Mouse (Mus musculus) cerebellum, adult 2 months (tissue): Measurements from ENCODE around the gene Myo7a. TPM values are rescaled to one million over a fixed set of nuclear protein-coding genes. Genes with fewer than 3 reads are reported as not detected.

ENCODE experiments used
- DNase-seq, 2 experiments: peaks; one replicate each; pipeline ENCODE4 v3.0.0; 2021
- H3K27ac ChIP-seq: fragments of 200-500 bp; 2 replicates; pipeline ENCODE4 v1.5.1; 2012; ENCODE audit warnings: low read length, control low read depth, inconsistent platforms; ENCODE audit not compliant: insufficient read depth
- H3K27me3 ChIP-seq: fragments of 200-500 bp; 2 replicates; pipeline ENCODE4 v1.6.1; 2012; ENCODE audit warnings: inconsistent platforms, mild to moderate bottlenecking, low read length, moderate library complexity; ENCODE audit not compliant: control insufficient read depth, insufficient read depth
- H3K4me1 ChIP-seq: fragments of 200-500 bp; 2 replicates; pipeline ENCODE4 v1.6.1; 2011; ENCODE audit warnings: low read length; ENCODE audit not compliant: control insufficient read depth, insufficient read depth
- H3K4me3 ChIP-seq: fragments of 200-500 bp; replicated peaks from 2 replicates; pipeline ENCODE3; 2011; ENCODE audit warnings: mild to moderate bottlenecking, low read depth, low read length, control low read depth; ENCODE audit not compliant: insufficient read depth
- CTCF ChIP-seq: fragments of 200-500 bp; IDR thresholded peaks from 2 replicates; pipeline ENCODE4 v1.5.1; 2011; ENCODE audit warnings: low read depth, mild to moderate bottlenecking, control low read depth, low read length, moderate library complexity, borderline replicate concordance; ENCODE audit not compliant: insufficient read depth
- POLR2A ChIP-seq: fragments of 200-500 bp; IDR thresholded peaks from 2 replicates; pipeline ENCODE4 v1.6.1; 2011; ENCODE audit warnings: low read length, control low read depth, borderline replicate concordance; ENCODE audit not compliant: insufficient read depth
- WGBS: fragments of 180-500 bp; shearing (Covaris S2); methylation state at CpG from one replicate; pipeline ENCODE4 v1.1.7; 2018; 5-methylcytosine and 5-hydroxymethylcytosine counted together
- polyA plus RNA-seq: library from polyadenylated mRNA; depleted of rRNA; stranded (reverse); fragments of >200 nt; gene quantifications from 2 replicates; pipeline ENCODE4 v1.2.3, GENCODE M21; 2012

Myo7a gene
- polyA plus RNA-seq, 1 experiment, result 19.2 TPM

DNA sequence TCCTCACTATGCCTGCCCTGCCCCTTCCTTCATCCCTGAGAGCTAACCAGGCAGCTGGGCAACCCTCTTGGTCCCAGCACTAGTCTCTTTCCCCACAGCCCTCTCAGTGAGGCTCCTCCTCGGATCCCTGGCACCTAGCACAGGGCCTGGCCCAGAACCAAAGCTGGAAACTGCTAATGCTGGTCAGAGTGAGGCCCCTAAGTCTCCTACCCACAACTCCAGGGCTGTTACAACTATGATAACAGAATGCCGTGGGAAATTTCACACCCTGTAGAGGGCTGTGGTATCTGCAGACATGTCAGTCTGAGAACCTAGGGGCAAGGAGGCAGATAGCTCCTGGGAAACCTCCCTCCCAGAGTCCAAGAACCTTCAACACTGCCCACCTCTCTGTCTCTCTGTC lies 21.3 kb upstream of the Myo7a start:
- Histone ChIP-seq H3K4me3 (no peak overlapping the region), H3K4me1 (peaks cover 6% of the 10 kb centered on the region), H3K27ac (no peak overlapping the region), H3K27me3 (no peaks in the 10 kb centered on the region)
- WGBS, result 18% methylated on average over 2 of the region's 2 CpGs
- TF ChIP-seq POLR2A (no peak), CTCF (no peak)
- no peak for DNase-seq

DNA sequence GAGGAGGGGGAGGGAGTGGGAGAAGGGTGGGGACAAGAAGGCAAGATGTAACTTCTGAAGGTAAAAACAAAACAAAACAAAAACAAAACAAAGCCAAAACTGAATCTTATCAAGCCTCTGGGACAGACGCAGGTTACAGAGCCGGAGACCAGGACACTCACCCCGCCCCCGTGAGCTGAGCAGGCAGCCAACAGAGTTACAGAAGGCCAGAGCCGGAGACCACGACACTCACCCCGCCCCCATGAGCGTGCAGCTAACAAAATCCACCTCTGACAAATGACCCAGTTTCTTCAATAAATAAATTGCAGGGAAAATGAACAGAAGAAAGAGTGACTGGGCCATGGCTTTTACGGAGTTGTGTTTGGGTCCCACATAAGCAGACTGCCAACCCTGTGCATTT lies 19.9 kb upstream of the Myo7a start:
- no peak for TF ChIP-seq CTCF
- TF ChIP-seq POLR2A, result no peak
- Histone ChIP-seq H3K4me3 (no peak overlapping the region), H3K27ac (no peak overlapping the region), H3K4me1 (peaks cover 5% of the 10 kb centered on the region), H3K27me3 (no peaks in the 10 kb centered on the region)
- DNase-seq, result no peak
- WGBS, result 35% methylated on average over 9 of the region's 9 CpGs

DNA sequence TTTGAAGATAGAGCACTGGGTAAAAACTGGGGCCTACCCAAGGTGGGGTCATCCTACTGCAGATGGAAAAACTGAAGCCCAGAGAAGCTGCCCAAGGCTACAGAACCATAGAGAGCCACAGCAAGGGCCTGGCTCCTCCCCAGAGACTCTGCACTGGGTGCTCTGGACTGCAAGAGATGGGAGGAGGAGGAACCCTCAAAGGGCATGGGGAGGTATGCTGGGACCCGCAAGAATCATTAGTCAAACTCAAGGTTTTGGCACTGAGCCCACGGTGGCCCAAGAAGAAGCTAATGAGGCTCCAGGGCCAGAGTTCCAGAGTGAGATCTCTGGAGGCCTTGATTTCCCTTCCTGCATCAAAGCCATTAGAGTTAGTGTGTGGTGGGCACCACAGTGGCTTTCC lies 18.7 kb upstream of the Myo7a start:
- H3K4me3 ChIP-seq, result no peak overlapping the region
- peaks cover 2% of the 10 kb centered on the region; the same call in 1 of the 2 replicates for H3K4me1 ChIP-seq
- WGBS, result 66% methylated on average over 2 of the region's 2 CpGs
- TF ChIP-seq CTCF, result no peak
- no peak for TF ChIP-seq POLR2A
- DNase-seq, result no peak
- H3K27me3 ChIP-seq, result no peaks in the 10 kb centered on the region
- no peak overlapping the region for H3K27ac ChIP-seq

DNA sequence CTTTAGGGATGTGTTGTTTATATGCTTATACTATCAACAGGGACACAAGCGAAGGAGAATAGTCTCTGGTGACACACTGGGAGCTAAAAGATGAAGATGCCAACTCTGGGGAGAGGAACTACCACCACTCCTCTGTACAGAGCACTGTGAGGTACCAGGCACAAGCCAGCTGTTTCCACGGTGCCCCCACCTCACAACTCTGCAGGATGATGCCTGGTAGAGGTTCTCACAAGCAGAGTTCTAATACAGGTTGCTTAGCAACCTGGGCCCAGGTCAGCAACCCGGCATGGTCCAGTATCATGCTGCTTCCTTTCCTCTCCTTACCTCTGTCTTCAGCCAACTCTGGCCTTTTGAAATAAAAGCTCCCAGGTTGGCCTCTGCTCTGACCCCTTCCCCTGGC lies 18.3 kb upstream of the Myo7a start:
- WGBS, result 38% methylated on average over 3 of the region's 3 CpGs
- Histone ChIP-seq H3K4me3 (no peak overlapping the region), H3K4me1 (peaks cover 2% of the 10 kb centered on the region; the same call in 1 of the 2 replicates), H3K27ac (no peak overlapping the region), H3K27me3 (no peaks in the 10 kb centered on the region)
- TF ChIP-seq POLR2A (no peak), CTCF (no peak)
- DNase-seq, result no peak

DNA sequence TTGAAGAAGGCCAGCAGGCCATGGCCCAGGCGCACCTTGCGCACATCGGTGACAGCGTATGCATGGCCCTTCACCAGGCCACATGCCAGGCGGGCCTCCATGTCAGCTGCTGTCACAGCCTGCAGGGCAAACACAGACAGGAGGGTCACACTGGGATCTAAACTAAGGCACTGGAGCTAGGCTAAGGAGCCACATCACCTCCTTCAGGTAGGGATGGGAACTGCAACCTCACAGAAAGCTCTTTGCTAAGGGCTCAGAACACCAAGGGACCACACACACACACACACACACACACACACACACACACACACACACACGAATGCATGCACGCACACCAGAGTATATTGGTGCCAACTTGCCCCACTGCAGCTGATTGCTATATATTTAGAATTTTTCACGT lies 12.4 kb upstream of the Myo7a start:
- H3K4me3 ChIP-seq, result no peak overlapping the region
- no peaks in the 10 kb centered on the region for H3K27me3 ChIP-seq
- 87% methylated on average over 8 of the region's 8 CpGs for WGBS
- H3K27ac ChIP-seq, result no peak overlapping the region
- TF ChIP-seq POLR2A (no peak), CTCF (no peak)
- H3K4me1 ChIP-seq, result no peaks in the 10 kb centered on the region
- DNase-seq, result no peak

DNA sequence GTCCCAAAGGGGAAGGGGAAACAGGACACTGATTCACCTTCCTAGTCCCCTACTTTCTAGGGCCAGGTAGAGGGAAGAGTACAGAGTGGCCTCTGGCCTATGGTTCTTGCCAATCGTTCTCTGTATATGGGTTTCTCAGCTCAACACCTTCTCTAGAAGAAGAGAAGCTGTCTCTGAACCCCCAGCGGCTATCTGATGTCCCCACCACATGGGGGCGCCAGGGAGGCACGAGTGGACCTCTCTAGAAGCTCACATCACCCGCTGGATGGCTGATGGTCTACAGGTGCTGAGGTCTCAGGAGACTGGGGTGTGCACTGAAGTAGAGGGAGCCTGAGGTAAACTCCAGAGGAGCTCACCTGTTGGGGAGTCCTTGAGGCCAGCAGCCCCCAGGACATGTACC lies 6.1 kb upstream of the Myo7a start:
- no peak overlapping the region for H3K4me3 ChIP-seq
- H3K4me1 ChIP-seq, result peaks cover 6% of the 10 kb centered on the region
- TF ChIP-seq CTCF (peak; percentile 44; the same call in 1 of the 2 replicates), POLR2A (no peak)
- no peak for DNase-seq
- no peak overlapping the region for H3K27ac ChIP-seq
- 46% methylated on average over 5 of the region's 5 CpGs for WGBS
- no peaks in the 10 kb centered on the region for H3K27me3 ChIP-seq

DNA sequence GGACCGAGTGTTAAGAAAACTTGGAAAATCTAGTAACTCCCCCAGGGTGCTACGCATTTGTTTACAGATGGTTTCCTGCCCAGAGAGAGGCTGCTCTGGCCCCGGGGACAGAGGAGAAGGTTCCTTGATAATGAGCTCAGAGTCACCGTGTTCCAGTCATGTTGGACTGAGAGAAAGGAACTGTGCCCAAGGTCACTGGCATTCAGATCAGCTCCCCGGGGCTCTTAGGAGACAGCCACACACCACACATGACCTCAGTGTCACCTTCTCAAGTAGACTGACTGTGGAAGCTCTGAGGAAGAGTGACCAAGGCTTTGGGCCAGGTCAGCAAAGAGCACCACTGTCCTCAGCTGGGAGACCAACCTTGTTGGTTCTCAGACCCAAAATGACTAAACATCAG lies 5.4 kb upstream of the Myo7a start:
- WGBS, result 64% methylated on average over 5 of the region's 5 CpGs
- no peak overlapping the region for H3K4me3 ChIP-seq
- no peak for TF ChIP-seq CTCF
- no peak for TF ChIP-seq POLR2A
- no peak for DNase-seq
- no peak overlapping the region for H3K27ac ChIP-seq
- peaks cover 8% of the 10 kb centered on the region for H3K4me1 ChIP-seq
- H3K27me3 ChIP-seq, result no peaks in the 10 kb centered on the region

DNA sequence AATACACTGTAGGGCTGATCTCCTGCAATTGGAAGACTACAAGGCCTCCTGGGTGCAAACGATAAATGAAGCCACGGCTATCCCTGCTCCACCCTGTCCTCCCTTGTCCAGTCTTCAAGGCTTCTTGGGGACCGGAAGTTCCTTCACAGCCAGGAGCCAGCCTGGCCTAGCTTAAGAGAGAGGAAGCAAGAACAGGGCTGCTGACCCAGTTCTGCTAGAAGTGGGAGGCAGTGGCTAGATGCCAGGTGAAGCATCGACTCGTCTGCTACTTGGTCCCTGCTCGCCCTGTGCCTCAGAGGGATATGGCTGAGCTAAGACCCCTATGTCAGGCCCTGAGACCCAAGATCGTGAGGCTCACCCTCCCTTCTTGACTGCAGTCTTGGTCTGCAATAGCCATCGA lies 2.3 kb upstream of the Myo7a start:
- 44% methylated on average over 8 of the region's 8 CpGs for WGBS
- no peak overlapping the region for H3K27ac ChIP-seq
- H3K4me1 ChIP-seq, result peaks cover 13% of the 10 kb centered on the region
- no peaks in the 10 kb centered on the region for H3K27me3 ChIP-seq
- TF ChIP-seq CTCF (no peak), POLR2A (no peak)
- H3K4me3 ChIP-seq, result no peak overlapping the region
- DNase-seq, result no peak
